Mouse (Mus musculus) CD4-positive helper T cell, adult 2 months (primary cell): Measurements from ENCODE around the gene Mrtfb.

Source experiments
- DNase-seq: peaks from one replicate; pipeline ENCODE4 v3.0.0-alpha.2; 2012; ENCODE audit warnings: low read depth, missing footprints, low spot score

The Mrtfb gene

DNA sequence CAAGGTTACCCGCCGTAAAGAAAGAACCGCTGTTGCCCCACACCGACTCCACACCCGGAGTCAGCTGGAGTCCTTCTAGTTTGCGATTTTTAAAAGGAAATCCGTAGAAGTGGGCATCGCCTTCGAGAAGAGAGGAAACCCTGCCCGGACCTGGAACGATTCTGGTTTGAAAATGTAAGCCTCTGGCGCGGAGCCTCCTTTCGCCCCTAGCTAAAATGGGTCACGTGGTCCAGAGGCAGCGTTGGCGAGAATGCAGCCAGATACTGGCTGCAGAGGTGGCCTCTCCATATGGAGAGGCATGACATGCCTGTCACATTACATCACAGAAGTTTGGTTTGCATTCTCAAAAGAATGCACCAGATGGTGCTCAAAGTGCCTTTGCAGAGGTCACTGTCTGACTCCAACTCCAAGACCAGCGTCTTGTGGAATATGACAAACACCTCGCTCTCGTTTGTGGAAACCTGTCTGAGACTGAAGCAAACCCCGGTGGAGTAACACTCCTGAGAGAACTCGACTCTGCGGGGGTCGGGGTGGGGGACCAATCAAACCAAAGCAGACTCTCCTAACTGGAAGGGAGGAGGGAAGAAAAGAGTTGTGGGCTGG is 181.6 kb downstream of the Mrtfb start:
- DNase-seq: peak; percentile 59

DNA sequence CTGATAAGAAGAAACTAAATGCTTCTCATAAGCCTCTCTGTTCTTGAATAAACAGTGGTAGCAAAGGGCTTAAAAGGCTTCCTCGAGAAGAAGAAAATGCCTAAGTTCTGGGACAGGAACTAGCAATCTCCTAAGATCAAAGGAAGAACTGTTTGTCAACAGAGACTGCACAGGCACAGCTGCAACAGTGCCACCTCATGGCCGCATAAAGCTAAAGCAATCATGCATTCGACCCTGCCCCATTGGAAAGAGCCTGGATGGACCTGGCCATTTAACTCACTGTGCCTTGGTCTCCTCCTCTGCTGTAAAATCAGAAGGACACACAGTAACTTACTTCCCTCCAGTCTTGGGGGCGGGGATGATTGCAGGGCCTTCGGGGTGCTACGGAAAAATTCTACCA is 184.2 kb downstream of the Mrtfb start:
- peak; percentile 73 for DNase-seq

DNA sequence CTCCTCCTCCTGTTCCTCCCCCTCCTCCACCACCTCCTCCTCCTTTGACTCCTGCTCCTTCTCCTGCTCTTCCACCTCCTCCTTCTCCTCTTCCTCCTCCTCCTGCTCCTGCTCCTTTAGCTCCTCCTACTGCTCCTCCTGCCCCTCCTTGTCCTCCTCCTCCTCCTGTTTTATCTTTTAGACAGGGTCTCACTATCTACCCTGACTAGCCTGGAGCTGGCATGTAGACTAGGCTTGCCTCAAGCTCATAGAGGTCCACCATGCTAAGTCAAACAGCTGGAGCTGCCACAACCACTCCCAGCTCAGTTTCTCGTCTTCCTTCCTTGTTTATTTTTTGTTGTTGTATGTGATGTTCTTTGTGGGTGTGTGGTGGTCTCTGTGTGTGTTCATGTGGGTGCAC is 187.5 kb downstream of the Mrtfb start:
- DNase-seq: no peak

DNA sequence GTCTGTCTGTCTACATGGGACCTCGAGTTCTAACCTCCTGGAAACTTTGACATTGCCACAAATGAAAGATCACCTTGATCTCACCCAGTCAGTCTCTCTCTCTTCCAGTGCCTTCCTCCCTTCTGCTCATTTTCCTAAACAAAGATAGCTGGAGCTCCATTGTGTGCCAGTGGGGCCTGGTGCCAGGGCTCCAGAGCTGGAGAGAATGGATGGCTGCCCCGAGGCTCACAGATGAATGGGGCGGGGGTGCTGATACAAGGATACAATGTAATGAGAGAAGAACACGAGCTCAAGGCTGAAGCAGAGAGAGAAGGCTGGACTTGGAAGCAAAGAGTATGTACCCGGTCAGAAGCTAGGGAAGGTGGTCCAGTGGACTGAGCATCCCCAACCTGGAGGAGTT is 189.2 kb downstream of the Mrtfb start:
- no peak for DNase-seq

DNA sequence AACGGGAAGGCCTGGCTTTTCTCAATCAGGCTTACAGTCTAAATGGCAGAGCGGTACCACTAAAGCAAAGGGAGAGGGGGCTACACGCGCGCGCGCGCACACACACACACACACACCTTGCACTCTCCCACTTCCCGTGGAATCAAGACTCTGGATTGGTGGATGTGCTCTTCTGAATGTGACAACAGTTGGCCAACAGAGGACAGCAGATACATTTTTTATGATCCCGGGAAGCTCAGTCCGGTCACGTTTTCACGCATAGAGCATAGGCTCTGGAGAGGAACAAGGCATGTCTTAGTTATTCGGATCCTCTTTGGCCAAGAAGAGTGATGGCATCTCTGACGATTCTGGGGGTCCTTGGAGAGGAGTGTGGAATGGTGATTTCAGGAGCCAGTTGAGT is 190.2 kb downstream of the Mrtfb start:
- no peak for DNase-seq

DNA sequence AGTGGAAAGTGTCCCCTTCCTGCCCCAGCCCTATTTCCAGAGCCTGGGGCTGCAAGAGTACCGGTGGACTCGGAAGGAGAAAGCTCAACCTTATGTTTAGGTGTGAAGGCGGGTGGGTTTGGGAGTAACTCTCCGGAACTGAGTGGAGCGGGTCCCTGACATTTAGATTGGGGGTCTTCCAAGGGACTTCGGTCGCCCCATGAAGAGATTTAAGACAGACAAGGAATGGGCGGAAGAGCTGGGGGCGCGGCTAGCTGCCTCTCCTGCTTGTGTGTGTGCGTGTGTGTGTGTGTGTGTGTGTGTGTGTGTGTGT is 190.6 kb downstream of the Mrtfb start:
- no peak for DNase-seq

DNA sequence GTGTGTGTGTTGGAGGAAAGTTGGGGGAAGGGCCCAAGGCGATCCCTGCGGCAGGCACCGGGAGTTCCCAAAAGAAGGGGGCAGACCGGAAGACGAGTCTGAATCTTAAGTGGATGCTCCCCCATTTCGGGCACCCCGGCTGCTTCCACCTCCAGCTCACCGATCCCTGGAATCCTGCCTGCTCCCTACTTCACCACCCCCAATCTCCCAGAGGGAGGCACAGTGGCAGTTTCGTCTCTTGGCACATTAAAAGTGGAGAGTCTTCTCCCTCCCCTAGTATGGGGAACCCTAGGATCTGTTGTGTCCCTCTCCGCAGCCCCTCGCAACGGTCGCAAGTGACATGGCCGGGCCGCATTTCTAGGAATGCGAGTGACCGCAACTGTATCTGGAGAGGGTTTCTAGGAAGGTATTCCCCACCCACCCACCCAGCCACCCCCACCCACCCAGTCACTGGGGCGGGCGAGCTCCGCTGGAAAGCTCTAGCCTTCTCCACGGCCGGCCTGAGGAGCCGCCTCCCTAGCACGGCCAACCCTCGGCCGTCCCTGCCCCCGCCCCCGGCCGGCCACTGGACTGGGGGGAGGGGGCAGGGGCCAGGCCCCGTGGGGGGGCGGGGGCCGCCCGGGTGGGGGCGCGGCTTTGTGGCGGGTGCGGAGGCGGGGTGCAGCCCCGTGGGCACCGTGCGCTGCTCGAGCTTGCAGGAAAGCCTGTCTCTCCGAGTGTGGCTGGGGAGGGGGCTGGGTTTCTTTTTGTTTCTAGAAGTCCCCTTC is 191.2 kb downstream of the Mrtfb start:
- DNase-seq: no peak

DNA sequence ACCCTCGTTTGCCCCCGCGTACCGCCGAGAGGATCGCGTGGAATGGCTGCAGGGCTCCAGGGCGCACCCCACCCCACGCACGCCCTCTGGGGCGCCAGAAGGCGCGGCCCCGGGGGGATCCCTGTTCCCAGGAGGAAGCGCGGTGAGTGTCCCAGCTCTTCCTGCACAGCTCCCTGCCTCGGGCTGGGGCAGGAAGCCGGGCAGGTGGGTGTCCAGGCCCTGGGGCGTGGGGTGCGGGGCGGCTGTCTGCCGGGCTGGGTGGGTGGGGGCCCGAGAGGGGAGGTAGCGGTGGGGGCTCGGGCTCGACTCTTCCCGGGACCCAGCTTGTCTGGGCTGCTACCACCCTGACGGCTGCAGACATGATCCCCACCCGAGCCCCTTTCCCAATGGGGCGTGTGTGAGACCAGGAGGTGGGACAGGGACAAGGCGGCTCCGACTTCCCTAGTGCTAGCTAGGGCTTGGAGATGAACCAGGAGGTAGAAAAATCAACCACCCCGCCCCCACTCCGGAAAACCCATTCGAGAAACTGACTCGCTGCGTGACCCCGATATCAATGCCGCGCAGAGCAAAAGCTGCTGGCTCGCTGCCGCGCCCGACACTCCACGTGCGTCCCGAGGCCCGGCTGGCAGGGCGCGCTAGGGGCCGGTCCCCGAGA is 191.9 kb downstream of the Mrtfb start:
- DNase-seq: peak; percentile 10

DNA sequence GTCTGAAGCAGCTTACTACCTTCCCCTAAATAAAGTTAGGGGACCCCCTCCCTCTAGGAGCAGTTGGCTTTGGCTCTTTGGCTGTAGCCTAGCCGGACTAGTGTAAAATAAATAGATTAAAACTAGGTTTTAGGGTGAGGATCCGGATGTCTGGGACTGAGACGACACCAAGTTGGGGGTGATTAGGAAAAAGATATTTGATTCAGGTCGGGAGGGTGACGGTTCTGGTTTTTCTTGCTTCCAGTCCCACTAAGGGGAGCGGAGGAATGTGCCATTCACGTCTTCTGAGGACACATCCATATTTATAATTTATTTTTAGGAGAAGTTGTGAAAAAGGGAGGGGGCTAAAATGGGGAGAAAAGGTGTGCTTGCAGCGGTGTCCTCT is 192.4 kb downstream of the Mrtfb start:
- no peak for DNase-seq

DNA sequence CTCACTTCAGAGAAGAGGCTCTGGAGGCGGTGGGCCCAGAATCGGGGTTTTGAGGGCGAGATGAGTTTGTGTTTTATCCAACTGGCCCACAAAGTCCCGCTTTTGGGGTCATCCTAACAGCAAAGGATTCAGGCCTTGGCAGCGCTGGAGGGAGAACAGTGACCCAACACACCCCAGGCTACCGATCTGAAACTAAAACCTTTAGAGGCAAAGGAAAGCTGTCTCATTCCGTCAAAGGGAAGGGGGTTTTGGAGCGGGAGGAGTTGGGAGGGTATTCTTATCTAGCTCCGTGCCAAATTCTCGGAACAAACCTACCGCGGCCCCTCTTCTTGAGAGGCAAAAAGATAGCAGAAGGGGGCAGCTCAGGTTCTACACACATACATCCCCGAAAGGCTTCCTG is 193.2 kb downstream of the Mrtfb start:
- DNase-seq: no peak

DNA sequence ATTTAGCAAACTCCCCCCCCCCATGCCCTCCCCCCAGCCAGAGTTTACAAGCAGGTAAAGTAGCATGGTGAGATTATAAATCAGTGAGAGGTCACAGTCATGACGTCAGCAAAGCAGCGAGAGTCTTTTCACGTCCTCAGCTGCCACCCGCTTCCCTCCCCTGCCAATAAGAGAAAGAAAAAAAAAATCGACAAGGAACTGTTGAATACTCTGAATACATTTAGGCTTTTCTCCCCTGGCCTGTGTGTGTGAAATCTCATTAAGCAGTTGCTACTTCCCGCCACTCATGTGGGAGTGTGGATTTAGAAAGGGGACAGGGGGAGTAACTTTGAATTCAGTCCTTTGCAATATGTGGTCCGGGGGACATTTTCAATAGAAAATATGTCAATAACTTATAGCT is 194.6 kb downstream of the Mrtfb start:
- no peak for DNase-seq

DNA sequence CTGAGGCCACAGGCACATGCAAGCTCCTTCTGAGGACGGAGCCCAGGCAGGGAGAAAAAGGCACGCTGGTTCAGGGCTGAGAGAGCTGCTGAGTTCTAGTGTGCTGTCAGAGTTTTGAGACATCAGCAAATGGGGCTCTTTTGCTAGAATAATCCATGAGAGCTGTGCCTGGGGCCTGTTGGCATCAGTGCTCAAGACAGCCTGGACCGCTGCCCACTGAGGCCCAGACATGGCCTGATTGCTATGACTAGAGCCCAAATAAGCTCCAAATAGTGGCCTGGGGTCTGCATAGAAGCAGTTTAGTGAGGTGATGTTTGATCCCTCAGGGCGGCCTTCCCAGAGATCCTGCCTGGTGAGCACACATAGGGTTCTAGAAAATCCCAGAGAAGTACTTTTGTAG is 195.7 kb downstream of the Mrtfb start:
- no peak for DNase-seq

DNA sequence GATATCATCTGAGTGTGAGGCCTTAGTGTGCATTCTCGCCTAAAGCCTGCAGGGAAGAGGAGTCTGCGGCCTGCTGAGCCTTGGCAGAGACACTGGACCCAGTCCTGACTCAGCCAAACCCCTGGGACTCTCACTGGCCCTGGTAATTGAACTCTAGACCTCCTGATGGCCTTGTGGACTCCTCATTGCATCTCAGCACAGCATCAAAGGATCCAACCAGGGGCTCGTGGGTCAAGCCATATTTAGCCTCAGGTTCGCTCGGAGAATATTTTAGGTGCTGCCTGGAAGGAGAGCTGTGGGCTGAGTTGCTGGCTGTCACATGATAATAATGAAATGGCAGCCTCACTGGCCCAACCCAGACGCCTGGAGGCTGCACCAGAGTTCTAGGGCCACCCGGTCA is 196.4 kb downstream of the Mrtfb start:
- no peak for DNase-seq

DNA sequence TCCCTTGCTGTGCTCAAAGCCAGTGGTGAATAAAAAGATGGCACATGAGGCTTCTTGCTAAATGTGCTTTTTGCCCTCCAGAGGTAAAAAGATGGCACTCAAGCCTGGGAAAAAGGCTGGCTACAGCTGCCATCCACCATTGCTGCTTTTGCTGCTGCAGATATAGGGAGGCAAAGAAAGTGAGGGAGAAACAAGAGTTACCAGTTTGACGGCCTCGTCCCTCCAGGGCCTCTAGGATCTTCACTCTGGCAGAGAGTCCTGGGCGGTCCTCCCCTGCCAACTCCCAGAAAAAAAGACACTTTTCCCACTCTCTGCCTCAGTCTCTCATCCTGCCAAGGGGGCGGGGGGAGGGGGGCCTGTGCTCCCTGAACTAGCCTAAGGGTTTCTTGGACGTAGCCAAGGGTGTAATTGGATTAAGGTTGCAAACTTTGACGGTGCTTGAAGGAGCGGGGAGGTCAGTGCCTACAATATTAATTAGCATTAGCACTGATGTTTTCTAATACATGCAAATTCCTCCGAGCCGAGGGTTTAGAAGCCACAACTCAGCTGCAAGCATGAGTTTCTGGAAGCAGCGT is 197.8 kb downstream of the Mrtfb start:
- DNase-seq: no peak

DNA sequence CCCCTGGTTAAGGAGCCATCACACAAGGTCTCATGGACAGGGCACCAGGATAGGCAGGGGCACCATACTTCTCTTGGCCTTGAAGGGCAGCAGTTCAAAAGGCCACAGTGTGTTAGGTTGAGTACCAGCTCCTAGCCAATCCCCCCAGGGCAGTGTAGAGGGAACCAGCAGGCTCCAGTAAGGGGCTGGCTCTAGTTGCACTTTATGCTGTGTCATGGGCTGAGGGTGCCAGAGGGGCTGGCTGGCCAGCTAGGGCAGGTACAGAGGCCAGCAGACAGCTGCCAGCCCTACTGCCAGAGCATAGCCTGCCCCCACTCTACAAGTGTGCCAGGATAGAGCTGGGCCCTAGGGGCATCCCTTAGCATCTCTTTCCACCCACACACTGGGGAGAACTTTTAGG is 199.3 kb downstream of the Mrtfb start:
- no peak for DNase-seq

DNA sequence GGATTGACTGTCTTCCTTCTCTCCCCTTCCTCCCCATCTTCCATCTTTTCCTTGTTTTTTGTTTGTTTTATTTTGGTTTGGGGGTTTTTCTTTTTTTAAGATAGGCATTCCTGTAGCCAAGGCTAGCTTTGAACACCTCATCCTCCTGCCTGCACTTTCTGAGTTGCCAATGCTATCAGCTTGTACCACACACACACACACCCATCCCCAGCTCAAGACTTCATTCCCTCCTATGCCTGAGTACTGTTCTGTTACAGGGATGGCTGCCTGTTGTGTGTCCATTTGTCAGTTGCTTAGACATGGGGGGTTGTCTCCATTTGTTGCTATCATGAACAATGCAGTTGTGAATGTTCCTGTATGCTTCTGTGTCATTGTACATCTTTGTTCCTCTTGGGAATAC is 202.3 kb downstream of the Mrtfb start:
- no peak for DNase-seq

DNA sequence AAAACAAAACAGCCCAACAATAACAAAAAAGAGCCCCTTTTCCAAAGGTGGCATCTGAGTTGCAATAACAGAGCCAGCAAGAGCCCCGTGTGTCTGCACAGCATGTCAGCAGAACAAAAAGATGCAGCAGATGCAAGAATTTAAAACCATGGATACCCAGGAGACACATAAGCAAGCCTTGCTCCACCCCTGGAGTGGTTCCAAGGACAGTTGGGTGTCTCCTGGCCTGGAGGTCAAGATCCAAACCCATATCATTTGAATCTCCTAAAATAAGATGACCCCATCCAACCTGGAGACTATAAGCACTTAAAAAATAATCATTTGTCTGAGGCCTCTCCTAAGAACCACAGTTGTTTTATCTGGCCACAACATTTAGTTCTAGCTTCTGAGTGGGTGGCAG is 203.8 kb downstream of the Mrtfb start:
- DNase-seq: no peak

DNA sequence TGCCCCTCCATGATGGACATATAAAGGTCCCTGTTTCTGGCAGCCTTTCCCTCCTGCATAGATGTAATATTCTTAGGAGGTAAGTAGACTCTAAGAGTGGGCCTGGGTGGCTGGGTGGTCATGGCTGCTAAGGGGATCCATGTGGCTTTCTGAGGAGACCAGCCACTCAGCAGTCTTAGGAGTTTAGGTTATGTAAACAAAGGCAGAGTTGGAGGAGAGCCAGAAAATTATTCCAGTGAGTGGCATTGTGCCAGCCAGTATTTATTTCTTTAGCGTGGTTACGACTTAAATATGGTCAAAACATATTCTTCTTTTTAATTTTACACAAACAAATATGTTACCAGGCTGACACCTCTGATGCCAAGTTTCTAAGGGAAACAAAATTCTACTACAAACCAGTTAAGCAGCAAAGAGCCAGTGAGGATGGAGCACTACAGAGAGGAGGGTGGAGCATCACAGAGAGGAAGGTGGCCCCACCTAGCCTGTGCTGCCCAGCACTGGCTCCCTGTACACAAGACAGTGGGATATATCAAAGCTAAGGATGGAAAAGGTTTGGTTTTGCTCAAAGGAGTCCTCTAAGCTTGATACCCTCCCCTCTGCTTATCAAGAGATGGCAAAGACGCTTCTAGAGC is 204.6 kb downstream of the Mrtfb start:
- DNase-seq: no peak

DNA sequence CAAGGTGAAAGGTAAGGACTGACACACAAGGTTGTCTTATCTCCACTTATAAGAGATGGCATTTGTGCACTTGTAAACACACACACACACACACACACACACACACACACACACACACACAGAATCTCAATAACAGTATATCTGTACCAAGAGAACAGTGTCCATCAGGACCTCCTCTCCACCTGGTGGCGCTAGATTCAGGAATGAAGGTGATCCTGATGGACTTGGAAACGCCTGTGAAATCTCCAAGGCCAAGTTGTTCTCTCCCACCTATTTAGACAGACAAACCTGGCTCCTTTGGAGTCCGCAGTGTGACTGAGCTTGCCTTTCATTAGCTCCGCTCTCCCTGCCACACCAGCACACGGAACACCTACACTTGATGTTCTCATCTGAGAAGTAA is 208.4 kb downstream of the Mrtfb start:
- DNase-seq: no peak
